Mouse (Mus musculus): ENCODE measurements at regions not wholly inside any gene's neighbourhood (a gene's known extent, or its start where the extent isn't known, plus 50 kb on each side); places are given as distances from the start of the nearest gene placed in this dataset.

GRCm38 (mm10) chr10:51291412-51292207, 188.8 kb upstream of the Gm49339 start:
- H3K4me1 ChIP-seq (replicated peaks): no peaks in the 10 kb centered on the region
- H3K4me2 ChIP-seq: no peak overlapping the region
- WGBS: 48% methylated on average over 5 of the region's 5 CpGs
- H3K36me3 ChIP-seq: no peaks in the 10 kb centered on the region
- no peaks in the 10 kb centered on the region for H3K27me3 ChIP-seq (replicated peaks)
- no peaks in the 10 kb centered on the region for H3K9me3 ChIP-seq (replicated peaks)
- ATAC-seq (ENCODE audit: insufficient number of reproducible peaks, low FRiP score): no peak
- H3K27ac ChIP-seq (ENCODE audit: poor library complexity, severe bottlenecking): no peak overlapping the region
- no peak overlapping the region for H3K4me3 ChIP-seq
- no peak overlapping the region for H3K9ac ChIP-seq

GRCm38 (mm10) chr10:51312814-51313213, 167.6 kb upstream of the Gm49339 start:
- Histone ChIP-seq H3K4me1 (replicated peaks) (no peaks in the 10 kb centered on the region), H3K27me3 (replicated peaks) (no peaks in the 10 kb centered on the region), H3K36me3 (no peaks in the 10 kb centered on the region), H3K4me3 (no peak overlapping the region), H3K9me3 (replicated peaks) (no peaks in the 10 kb centered on the region), H3K4me2 (no peak overlapping the region), H3K9ac (no peak overlapping the region), H3K27ac (ENCODE audit: poor library complexity, severe bottlenecking) (no peak overlapping the region)
- ATAC-seq (ENCODE audit: insufficient number of reproducible peaks, low FRiP score): no peak

GRCm38 (mm10) chr10:51320207-51320606, 160.2 kb upstream of the Gm49339 start:
- Histone ChIP-seq H3K4me3 (no peak overlapping the region), H3K9ac (no peak overlapping the region), H3K9me3 (replicated peaks) (no peaks in the 10 kb centered on the region), H3K4me2 (no peak overlapping the region), H3K27me3 (replicated peaks) (no peaks in the 10 kb centered on the region), H3K27ac (ENCODE audit: poor library complexity, severe bottlenecking) (no peak overlapping the region), H3K36me3 (no peaks in the 10 kb centered on the region), H3K4me1 (replicated peaks) (no peaks in the 10 kb centered on the region)
- WGBS: 83% methylated on average over 2 of the region's 2 CpGs
- no peak for ATAC-seq (ENCODE audit: insufficient number of reproducible peaks, low FRiP score)

- Histone ChIP-seq H3K9ac (no peak overlapping the region), H3K4me2 (no peak overlapping the region), H3K27ac (ENCODE audit: poor library complexity, severe bottlenecking) (no peak overlapping the region), H3K36me3 (no peaks in the 10 kb centered on the region), H3K27me3 (replicated peaks) (no peaks in the 10 kb centered on the region), H3K4me3 (no peak overlapping the region), H3K4me1 (replicated peaks) (no peaks in the 10 kb centered on the region), H3K9me3 (replicated peaks) (no peaks in the 10 kb centered on the region)
- ATAC-seq (ENCODE audit: insufficient number of reproducible peaks, low FRiP score): no peak
- WGBS: 61% methylated on average over 4 of the region's 4 CpGs
Observed at GRCm38 (mm10) chr10:51328772-51329171, 151.6 kb upstream of the Gm49339 start.

- Histone ChIP-seq H3K36me3 (no peaks in the 10 kb centered on the region), H3K9ac (no peak overlapping the region), H3K4me2 (no peak overlapping the region), H3K27ac (ENCODE audit: poor library complexity, severe bottlenecking) (no peak overlapping the region), H3K4me1 (replicated peaks) (no peaks in the 10 kb centered on the region), H3K27me3 (replicated peaks) (no peaks in the 10 kb centered on the region), H3K4me3 (no peak overlapping the region), H3K9me3 (replicated peaks) (no peaks in the 10 kb centered on the region)
- no peak for ATAC-seq (ENCODE audit: insufficient number of reproducible peaks, low FRiP score)
- WGBS: 92% methylated on average over 2 of the region's 2 CpGs
Observed at GRCm38 (mm10) chr10:51329386-51329785, 151.0 kb upstream of the Gm49339 start.
